Mouse (Mus musculus) frontal cortex, postnatal 10 days (tissue): ENCODE data around the gene Src.
A peak's percentile ranks its signal among the peaks of the same experiment; 100 is the strongest.
"Not testable (repeated sequence)": the region's sequence is repeated elsewhere in the genome, so short reads cannot be mapped to it uniquely, and the experiment has no call there.

Experiments
- DNase-seq, 2 experiments: peaks; one replicate each; pipeline ENCODE4 v3.0.0; 2022; ENCODE audit warnings: low spot score in 2 of 2, mixed read lengths in 1 of 2

The Src gene

DNA sequence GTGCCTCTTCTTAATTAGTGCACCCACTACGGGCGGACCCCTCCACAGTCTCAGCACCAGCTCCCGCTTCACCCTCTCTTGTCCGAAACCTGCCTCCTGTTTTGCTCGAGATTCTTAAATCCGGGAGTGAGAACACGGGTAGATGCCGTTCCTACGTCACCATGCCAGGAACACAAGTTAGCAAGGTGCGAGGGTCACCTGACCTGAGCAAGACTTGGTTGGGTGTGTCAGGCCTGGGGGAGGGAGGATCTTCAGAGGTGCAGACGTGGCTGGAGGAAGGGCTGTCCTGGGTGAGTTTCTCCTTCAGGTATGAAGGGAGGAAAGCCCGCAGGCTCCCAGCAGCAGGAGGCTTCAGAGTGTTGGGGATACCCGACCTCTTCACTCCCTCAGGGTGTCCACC is at the start of gene Src:
TSS of gene Src (plus strand) at position 239 of the 400 bp plus-strand sequence.
- no peak for DNase-seq

DNA sequence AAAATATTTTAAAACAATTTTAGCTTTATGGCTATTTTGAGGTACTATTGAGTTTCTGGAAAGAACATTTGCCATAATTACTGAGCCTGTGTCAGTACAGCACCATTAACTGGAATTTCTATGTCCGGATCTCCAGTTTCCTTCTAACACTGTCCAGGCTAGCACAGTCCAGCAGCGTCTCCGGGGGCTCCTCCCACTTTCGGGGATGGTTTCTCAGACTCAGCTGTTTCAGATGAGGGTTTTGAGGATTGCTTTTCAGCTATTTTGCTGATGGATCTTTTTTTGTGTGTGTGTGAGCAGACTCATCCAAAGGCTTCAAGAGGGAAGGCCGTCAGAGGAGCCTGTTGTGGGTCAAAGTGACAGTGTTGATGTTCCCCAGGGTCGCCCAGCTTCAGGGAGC is 46.5 kb upstream of the Src start:
- no peak for DNase-seq

GRCm38 (mm10) chr2:157373681-157374080 is 44.6 kb upstream of the Src start:
- DNase-seq: no peak

DNA sequence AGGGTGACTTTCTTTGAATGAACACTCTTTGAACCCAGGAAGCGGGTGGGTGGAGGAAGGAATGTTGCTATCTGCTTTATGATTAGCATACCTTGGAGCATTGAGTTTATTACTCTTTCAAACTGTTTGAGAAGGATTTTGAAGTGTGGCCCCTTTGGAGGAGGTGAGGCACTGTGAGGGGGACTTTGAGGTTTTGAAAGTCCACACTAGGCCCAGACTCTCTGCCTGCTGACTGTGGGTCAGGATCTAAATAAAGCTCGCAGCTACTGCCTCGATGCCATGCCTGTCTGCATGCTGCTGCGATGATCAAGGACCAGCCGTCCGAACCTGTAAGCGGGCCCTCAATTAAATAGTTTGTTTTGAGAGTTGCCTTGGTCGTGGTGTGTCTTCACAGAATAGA is 43.2 kb upstream of the Src start:
- DNase-seq: no peak

DNA sequence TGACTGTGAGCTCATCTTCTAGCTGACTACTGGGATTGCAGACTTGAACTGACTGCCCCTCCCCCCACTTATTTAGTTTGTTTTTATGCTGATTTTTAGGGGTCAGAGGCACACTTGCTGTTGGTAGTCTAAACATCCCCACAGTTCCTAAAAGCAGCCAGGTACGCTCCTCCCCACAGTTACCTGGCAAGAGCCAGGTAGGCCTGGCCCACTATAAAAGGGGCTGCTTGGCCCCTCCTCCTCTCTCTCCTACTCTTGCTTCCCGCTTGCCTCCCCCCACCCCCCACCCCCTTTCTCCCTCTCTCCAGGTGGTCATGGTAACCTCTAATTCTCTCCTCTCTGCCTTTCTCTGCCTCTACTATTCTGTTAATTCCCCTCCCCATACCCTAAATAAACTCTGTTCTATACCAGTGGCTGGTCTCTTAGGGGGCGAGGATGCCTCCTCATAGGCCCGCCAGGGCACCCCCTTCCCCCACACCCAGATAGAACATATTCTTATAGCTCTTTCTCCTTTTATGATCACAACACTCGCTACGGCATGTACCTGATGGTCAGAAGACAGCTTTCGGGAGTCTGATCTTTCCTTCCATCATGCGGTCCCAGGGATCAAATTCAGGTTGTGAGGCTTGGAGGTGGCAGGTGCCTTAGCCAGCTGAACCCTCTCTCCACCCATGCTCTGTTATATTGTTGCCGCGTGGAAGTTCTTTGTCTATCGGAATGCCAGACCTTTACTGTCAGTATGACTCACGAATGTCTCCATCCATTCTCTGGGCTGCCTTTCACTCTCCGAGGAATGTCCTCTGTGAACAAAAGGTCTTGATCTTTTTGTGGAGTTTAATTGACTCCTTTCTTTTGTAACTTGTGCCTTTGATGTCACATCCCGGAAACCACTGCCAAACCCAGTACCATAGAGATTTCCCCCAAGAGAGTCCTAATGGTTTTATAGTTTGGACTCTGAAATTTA is 42.2 kb upstream of the Src start:
- DNase-seq: no peak

GRCm38 (mm10) chr2:157376995-157377394 is 41.2 kb upstream of the Src start:
- no peak for DNase-seq

DNA sequence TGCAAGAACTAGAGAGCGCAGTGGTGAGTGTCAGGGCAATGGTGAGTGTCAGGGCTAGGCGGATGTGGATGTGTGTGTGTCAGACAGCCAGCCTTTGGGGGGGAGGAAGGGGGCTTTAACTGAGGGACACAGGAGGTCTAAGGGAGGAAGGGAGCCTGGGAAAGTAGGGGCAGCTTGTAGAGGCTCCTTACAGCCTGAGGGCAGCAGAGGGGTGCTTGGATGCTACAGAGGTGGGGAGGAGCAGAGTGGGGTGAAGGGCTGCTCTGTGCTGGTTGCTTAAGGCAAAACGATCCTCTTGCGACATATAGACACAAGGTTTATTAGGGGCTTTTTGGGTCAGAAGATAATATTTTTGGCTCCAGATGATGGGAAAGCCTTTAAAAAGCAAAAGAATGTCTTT is 33.4 kb upstream of the Src start:
- DNase-seq: no peak

DNA sequence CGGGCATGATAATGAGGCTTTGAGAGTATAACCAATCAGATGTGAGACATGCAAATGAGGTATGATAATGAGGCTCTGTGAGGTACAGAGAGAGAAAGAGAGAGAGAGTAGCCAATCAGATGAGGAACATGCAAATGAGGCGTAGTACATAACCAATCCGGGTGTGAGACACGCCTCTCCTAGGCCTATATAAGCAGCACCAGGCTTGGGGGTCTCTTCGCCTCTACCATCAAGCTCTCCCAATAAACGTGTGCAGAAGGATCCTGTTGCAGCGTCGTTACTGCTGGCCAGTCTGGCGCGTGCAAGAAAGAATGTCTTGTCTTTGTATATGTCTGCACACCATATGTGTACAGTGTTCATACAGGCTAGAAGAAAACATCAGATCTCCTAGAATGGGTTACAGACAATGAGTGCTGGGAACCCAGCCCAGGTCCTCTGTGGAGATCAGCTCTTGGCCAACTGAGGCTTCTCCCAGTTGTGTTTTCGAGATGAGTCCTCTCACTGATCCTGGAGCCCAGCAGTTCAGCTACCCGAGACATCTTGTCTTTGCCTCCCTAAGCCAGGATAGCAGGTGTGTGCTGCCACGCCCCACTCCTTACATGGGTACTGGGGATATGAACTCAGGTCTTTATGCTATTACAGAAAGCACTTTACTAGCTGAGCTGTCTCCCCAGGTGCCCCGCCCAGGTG is 29.2 kb upstream of the Src start:
- DNase-seq: not testable (repeated sequence)

GRCm38 (mm10) chr2:157389591-157389921 is 28.7 kb upstream of the Src start:
- DNase-seq: no peak

- no peak for DNase-seq
Observed at GRCm38 (mm10) chr2:157392331-157392730, 25.9 kb upstream of the Src start.

- no peak for DNase-seq
Observed at GRCm38 (mm10) chr2:157393549-157393948, 24.7 kb upstream of the Src start.

DNA sequence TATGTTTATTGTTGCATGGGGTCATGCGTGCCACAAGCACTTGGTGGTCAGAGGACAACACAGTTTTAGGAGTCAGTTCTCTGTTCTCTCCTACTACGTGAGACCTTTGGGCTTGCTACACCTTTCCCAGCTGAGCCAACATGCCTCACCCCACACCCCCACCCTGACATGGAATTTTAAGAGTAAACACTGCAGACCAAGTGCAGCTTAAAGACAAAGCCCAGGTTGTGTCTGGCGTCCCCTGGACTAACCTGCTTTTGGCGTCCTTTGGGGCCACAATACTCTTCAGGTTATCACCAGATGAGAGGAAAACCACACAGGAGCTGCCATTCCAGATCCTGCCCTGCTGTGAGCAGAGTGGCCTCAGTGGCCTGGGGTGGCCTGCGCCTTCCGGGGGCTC is 23.4 kb upstream of the Src start:
- DNase-seq: no peak

DNA sequence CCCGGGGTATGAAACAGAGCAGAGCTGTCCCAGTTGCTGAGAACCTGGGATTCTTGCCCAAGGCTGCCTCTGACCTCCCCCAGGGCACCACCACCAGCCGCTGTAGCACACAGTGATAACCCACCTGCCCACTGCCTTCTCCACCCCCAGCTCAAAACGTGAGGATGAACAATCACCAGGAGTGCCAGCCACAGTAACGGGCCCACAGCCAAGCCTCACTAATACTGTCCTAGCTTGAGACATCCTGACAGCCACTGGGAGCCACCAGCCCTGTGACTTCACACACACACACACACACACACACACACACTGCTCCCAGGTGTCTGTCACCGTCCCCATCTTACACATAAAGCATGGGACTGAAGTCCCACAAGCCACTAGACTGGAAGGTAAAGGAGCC is 22.9 kb upstream of the Src start:
- no peak for DNase-seq

- no peak for DNase-seq
Observed at GRCm38 (mm10) chr2:157395960-157396359, 22.3 kb upstream of the Src start.

DNA sequence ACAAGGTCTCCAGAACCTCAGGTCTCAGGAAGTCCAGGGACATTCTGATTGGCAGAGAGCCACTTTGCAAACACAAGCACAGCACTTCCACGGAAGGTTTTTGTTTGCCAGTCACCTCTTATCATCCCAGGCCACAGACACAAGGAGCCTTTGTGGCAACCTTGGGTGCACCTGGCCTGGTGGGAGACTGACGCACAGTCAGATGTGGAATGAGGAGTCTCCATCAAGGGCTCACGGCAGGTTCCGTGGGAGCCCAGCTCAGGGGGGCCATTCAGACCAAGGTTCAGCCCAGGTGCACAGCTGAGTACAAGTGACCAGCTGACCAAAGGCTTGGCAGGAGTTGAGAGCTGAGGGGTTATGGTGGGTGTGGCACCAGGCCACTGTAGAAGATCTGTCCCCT is 20.9 kb upstream of the Src start:
- DNase-seq: no peak

- DNase-seq: no peak
Observed at GRCm38 (mm10) chr2:157398539-157398938, 19.7 kb upstream of the Src start.

- DNase-seq: no peak
Observed at GRCm38 (mm10) chr2:157399797-157400196, 18.4 kb upstream of the Src start.

DNA sequence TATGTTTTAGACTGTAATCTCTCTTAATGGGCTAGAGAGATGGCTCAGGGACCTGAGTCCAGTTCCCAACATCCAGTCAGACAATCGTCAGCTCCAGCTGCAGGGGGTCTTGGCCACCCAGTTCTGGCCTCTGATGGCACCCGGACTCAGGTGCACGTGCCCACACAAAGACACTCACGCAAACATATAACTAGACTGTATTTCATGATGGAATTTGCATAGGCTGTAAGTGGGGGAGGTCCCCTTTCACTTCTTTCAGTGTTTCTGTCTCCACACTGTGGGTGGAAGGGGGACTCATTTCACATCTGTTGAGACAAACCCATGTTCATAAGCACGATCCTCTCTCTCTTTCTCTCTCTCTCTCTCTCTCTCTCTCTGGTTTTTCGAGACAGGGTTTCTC is 17.8 kb upstream of the Src start:
- no peak for DNase-seq

- DNase-seq: no peak
Observed at GRCm38 (mm10) chr2:157401261-157401660, 17.0 kb upstream of the Src start.

- DNase-seq: no peak
Observed at GRCm38 (mm10) chr2:157407596-157407995, 10.6 kb upstream of the Src start.

- DNase-seq: peak in 1 of 2 experiments; percentile 42
Observed at GRCm38 (mm10) chr2:157409793-157410533, 8.3 kb upstream of the Src start.

- no peak for DNase-seq
Observed at GRCm38 (mm10) chr2:157411151-157411693, 7.0 kb upstream of the Src start.
